Mouse (Mus musculus): ENCODE measurements around the gene Vamp9. TPM values are rescaled to one million over a fixed set of nuclear protein-coding genes. Genes with fewer than 3 reads are reported as not detected.

Vamp9 gene
- polyA plus RNA-seq (2016; fragmentation: Nextera tagmentation; extraction: Ambion mirVana): not detected in 2 replicates

DNA sequence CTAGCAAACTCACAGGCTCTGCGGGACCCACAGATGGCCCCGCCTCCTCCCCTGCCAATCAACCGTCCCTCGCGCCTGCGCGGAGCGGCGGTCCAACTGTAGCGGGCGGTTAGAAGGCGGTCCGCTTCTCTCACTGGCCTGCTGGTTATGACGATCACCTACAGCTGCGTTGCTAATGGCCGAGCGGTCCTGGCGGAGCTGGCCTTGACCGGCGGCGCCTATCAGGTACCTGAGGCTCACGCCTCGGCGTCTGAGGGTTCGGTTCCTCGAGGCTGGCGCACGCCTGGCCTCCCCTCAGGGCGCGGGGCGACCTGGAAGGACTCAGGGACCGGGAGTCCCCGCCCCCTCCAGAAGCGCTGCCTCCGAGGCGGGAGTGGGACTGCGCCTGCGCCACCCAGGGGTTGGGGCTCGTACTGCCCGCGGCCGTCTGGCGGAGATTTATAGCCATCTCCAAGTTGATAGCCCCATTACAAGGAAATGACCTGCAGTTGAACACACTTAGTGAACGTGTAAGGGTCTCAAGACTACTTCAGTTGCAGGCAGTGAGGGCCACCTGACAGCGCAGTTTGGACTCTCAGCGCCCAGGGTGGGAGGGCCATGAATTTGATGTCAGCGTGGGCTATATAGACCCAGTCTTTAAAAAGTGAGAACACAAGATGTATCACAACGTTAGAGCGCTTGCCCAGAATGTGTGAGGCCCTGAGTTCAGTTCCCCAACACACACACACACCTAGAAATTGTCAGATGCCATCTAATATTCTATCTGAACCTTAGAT is at the start of gene Vamp9:
Gene Vamp9, plus strand, starts transcription at position 74 of the 776 bp plus-strand sequence.
- no peaks in the 10 kb centered on the region for H3K36me3 ChIP-seq (replicated peaks)
- H3K27ac ChIP-seq (replicated peaks): peak within 1 kb of the TSS; percentile 95
- H3K27me3 ChIP-seq (replicated peaks; ENCODE audit: low read depth, poor library complexity, severe bottlenecking): no peaks in the 10 kb centered on the region
- 5% methylated on average over 49 of the region's 49 CpGs for WGBS
- peak within 1 kb of the TSS; percentile 70 for H3K4me3 ChIP-seq
- H3K4me1 ChIP-seq: peaks cover 3% of the 10 kb centered on the region; the same call in 1 of the 2 replicates
- peak; percentile 98 for DNase-seq (ENCODE audit: low spot score)
- no peaks in the 10 kb centered on the region for H3K9me3 ChIP-seq

DNA sequence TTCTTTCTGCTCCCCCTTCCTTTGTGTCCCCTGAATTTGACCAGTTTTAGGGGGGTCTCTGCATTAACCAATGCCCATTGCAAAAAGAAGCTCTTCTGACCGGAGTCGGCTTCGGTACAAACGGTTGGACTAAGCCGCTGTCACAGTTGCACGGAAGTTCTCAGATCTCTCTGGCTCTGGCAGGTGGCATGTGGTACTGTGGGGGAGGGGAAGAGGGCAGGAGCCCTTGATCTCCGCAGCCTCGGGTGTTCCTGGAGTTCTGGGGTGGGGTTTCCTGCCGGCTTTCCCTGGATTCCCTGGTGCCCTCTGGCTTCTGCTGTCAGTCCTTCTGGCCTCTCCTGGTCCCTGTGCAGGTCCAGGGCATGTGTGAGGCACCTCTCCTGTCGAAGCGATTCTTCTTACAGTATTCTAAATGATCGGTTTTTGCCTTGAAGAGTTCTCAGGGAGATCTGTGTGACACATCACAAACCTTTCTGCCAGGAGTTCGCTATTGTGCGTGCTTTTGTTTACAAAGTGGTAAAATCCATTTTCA is 48.9 kb upstream of the Vamp9 start:
- Histone ChIP-seq H3K27ac (replicated peaks) (no peak overlapping the region), H3K36me3 (replicated peaks) (no peaks in the 10 kb centered on the region), H3K4me3 (no peak overlapping the region), H3K27me3 (replicated peaks; ENCODE audit: low read depth, poor library complexity, severe bottlenecking) (peaks cover 5% of the 10 kb centered on the region; the same call in 1 of the 2 replicates), H3K9me3 (no peaks in the 10 kb centered on the region), H3K4me1 (peaks cover 10% of the 10 kb centered on the region)
- 37% methylated on average over 14 of the region's 14 CpGs for WGBS
- peak; percentile 38 for DNase-seq (ENCODE audit: low spot score)

DNA sequence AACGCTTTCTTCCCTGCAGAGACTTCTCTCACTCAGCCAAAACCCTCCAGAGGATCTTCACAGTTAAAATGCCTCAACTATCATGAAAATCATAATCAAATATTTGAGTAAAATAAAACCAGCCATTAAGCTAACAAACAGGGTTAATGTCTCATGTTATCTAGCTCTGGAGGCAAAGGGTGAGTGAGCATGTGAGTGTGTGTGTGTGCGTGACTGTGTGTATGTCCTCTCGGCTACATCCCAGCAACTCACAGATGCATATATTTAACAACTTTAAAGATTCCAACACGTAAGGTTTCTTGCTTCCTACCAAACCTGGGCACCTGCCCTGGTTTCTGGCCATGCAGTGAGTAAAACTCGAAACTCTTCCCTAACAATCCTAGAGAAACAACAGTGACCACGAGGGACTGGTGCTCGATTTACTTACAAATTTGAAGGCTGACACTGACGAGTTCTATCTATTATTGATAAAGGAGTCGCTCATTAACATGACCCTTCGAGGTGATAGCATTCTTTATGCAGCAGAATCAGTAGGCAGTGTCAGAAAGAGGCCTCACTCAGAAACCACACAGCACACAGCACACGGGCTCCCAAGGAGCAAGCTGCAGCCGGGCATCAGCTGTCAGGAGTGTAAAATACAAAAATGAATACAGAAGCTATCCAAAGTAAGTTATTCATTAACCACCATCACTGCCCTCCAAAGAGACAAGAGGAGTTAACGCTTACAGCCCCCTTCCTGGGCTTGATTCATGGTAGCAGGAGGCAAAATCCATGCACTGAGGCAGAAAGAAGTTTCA is 46.2 kb upstream of the Vamp9 start:
- no peak for DNase-seq (ENCODE audit: low spot score)
- Histone ChIP-seq H3K4me3 (no peak overlapping the region), H3K27me3 (replicated peaks; ENCODE audit: low read depth, poor library complexity, severe bottlenecking) (peaks cover 5% of the 10 kb centered on the region; the same call in 1 of the 2 replicates), H3K4me1 (peaks cover 16% of the 10 kb centered on the region), H3K27ac (replicated peaks) (no peak overlapping the region), H3K9me3 (no peaks in the 10 kb centered on the region), H3K36me3 (replicated peaks) (no peaks in the 10 kb centered on the region)
- 83% methylated on average over 13 of the region's 13 CpGs for WGBS

- WGBS: 82% methylated on average over 6 of the region's 6 CpGs
- no peaks in the 10 kb centered on the region for H3K36me3 ChIP-seq (replicated peaks)
- H3K9me3 ChIP-seq: no peaks in the 10 kb centered on the region
- peaks cover 5% of the 10 kb centered on the region; the same call in 1 of the 2 replicates for H3K27me3 ChIP-seq (replicated peaks; ENCODE audit: low read depth, poor library complexity, severe bottlenecking)
- H3K4me1 ChIP-seq: peaks cover 13% of the 10 kb centered on the region
- no peak overlapping the region for H3K4me3 ChIP-seq
- H3K27ac ChIP-seq (replicated peaks): no peak overlapping the region
- DNase-seq (ENCODE audit: low spot score): no peak
Observed at GRCm38 (mm10) chr5:99861816-99862215, 44.2 kb upstream of the Vamp9 start.

DNA sequence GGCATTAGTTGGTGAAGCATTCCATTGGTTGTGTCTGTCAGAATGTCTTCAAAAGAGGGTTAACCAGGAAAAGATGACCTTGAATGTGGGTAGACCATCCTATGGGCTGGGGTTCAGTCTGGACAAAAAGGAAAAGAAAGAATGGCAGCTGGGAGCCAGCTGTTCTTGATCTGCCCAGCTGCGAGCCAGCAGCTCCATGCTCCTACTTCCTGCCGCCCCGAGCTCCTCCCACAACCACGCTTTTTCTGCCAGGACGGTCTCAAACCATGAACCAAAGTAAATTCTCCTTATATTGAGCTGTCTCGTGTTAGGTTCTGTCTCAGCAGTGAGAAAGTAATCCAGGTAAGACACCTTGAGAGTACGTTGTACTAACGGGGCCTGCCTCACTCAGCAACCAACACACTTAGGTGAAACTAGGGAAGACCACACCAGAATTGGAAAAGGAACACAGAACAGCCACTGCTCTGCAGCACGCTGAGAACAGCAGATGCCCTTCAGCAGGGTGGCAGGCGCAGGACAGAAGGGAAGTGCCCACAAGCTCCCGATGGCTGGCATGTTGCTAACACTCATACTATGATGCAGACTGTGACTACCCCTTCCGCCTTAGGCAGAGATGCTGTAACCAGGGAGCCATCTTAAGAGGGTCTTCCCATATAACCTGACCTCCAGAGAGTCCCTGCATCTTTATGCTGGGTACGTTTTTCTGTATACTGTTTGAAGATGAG is 42.2 kb upstream of the Vamp9 start:
- H3K4me1 ChIP-seq: peaks cover 7% of the 10 kb centered on the region; the same call in 1 of the 2 replicates
- WGBS: 81% methylated on average over 13 of the region's 13 CpGs
- no peak overlapping the region for H3K4me3 ChIP-seq
- no peaks in the 10 kb centered on the region for H3K27me3 ChIP-seq (replicated peaks; ENCODE audit: low read depth, poor library complexity, severe bottlenecking)
- DNase-seq (ENCODE audit: low spot score): no peak
- H3K27ac ChIP-seq (replicated peaks): no peak overlapping the region
- H3K9me3 ChIP-seq: no peaks in the 10 kb centered on the region
- H3K36me3 ChIP-seq (replicated peaks): no peaks in the 10 kb centered on the region

- Histone ChIP-seq H3K9me3 (no peaks in the 10 kb centered on the region), H3K27me3 (replicated peaks; ENCODE audit: low read depth, poor library complexity, severe bottlenecking) (no peaks in the 10 kb centered on the region), H3K4me3 (no peak overlapping the region), H3K36me3 (replicated peaks) (no peaks in the 10 kb centered on the region), H3K4me1 (peaks cover 9% of the 10 kb centered on the region; the same call in 1 of the 2 replicates), H3K27ac (replicated peaks) (no peak overlapping the region)
- WGBS: 95% methylated on average over 1 of the region's 1 CpGs
- DNase-seq (ENCODE audit: low spot score): no peak
Observed at GRCm38 (mm10) chr5:99865779-99866178, 40.3 kb upstream of the Vamp9 start.

GRCm38 (mm10) chr5:99868286-99868685 is 37.8 kb upstream of the Vamp9 start:
- H3K27me3 ChIP-seq (replicated peaks; ENCODE audit: low read depth, poor library complexity, severe bottlenecking): no peaks in the 10 kb centered on the region
- no peak for DNase-seq (ENCODE audit: low spot score)
- H3K27ac ChIP-seq (replicated peaks): no peak overlapping the region
- H3K4me1 ChIP-seq: peaks cover 9% of the 10 kb centered on the region; the same call in 1 of the 2 replicates
- 93% methylated on average over 17 of the region's 17 CpGs for whole genome bisulfite sequencing
- no peak overlapping the region for H3K4me3 ChIP-seq
- no peaks in the 10 kb centered on the region for H3K36me3 ChIP-seq (replicated peaks)
- no peaks in the 10 kb centered on the region for H3K9me3 ChIP-seq

GRCm38 (mm10) chr5:99868923-99869322 is 37.1 kb upstream of the Vamp9 start:
- no peak overlapping the region for H3K27ac ChIP-seq (replicated peaks)
- 92% methylated on average over 9 of the region's 9 CpGs for WGBS
- H3K9me3 ChIP-seq: no peaks in the 10 kb centered on the region
- no peaks in the 10 kb centered on the region for H3K36me3 ChIP-seq (replicated peaks)
- no peak for DNase-seq (ENCODE audit: low spot score)
- peaks cover 5% of the 10 kb centered on the region; the same call in 1 of the 2 replicates for H3K4me1 ChIP-seq
- no peaks in the 10 kb centered on the region for H3K27me3 ChIP-seq (replicated peaks; ENCODE audit: low read depth, poor library complexity, severe bottlenecking)
- no peak overlapping the region for H3K4me3 ChIP-seq

DNA sequence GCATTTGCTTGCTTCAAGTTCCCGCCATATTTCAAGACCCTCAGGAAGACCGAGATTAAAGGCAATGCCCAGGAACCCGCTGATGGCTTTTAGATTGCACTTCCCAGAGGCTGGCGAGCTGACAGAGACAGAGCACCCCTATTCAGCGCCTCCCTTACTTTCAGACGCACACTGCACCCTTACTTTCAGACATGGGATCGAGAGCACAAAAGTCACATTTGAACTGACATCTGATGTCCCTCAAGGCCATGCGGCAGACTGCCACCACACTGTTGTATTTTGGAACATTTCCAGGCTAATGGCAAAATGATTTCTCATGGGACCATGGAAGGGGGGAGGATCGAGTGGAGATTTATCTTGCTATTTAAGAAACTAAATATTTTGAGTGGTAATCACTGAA is 28.5 kb upstream of the Vamp9 start:
- H3K27me3 ChIP-seq (replicated peaks; ENCODE audit: low read depth, poor library complexity, severe bottlenecking): no peaks in the 10 kb centered on the region
- no peaks in the 10 kb centered on the region for H3K36me3 ChIP-seq (replicated peaks)
- H3K27ac ChIP-seq (replicated peaks): no peak overlapping the region
- 0 out of 2 replicates have a peak, but pooled peaks cover 3% of the 10 kb centered on the region for H3K9me3 ChIP-seq
- no peak overlapping the region for H3K4me3 ChIP-seq
- DNase-seq (ENCODE audit: low spot score): no peak
- WGBS: 83% methylated on average over 9 of the region's 9 CpGs
- no peaks in the 10 kb centered on the region for H3K4me1 ChIP-seq

DNA sequence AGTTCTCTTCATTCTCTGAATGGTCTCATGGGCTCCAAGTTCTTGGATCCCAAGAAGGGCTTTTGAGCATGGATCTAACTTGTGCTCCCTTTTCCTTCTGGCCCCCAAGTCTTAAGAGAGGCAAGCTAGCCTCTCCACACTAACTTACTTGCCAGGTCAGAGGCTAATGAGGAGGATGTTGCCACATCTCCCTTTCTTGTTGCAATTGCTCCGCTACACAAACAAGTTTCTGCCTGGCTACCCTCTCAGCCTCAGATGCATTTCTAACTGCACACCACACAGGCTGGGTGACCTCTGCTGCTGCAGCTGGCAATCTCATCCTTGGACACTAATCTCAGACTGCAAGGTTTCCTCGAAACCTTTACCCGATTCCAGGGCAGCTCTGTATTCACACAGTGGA is 23.6 kb upstream of the Vamp9 start:
- WGBS: 80% methylated on average over 3 of the region's 3 CpGs
- Histone ChIP-seq H3K27me3 (replicated peaks; ENCODE audit: low read depth, poor library complexity, severe bottlenecking) (no peaks in the 10 kb centered on the region), H3K9me3 (no peaks in the 10 kb centered on the region), H3K27ac (replicated peaks) (no peak overlapping the region), H3K4me3 (no peak overlapping the region), H3K36me3 (replicated peaks) (no peaks in the 10 kb centered on the region), H3K4me1 (no peaks in the 10 kb centered on the region)
- no peak for DNase-seq (ENCODE audit: low spot score)

- no peak for DNase-seq (ENCODE audit: low spot score)
- Histone ChIP-seq H3K27ac (replicated peaks) (no peak overlapping the region), H3K27me3 (replicated peaks; ENCODE audit: low read depth, poor library complexity, severe bottlenecking) (no peaks in the 10 kb centered on the region), H3K36me3 (replicated peaks) (no peaks in the 10 kb centered on the region), H3K4me3 (no peak overlapping the region), H3K4me1 (no peaks in the 10 kb centered on the region), H3K9me3 (no peaks in the 10 kb centered on the region)
- WGBS: 91% methylated on average over 4 of the region's 4 CpGs
Observed at GRCm38 (mm10) chr5:99884035-99884434, 22.0 kb upstream of the Vamp9 start.

- H3K4me1 ChIP-seq: no peaks in the 10 kb centered on the region
- H3K27ac ChIP-seq (replicated peaks): no peak overlapping the region
- WGBS: 88% methylated on average over 1 of the region's 1 CpGs
Observed at GRCm38 (mm10) chr5:99887133-99887532, 18.9 kb upstream of the Vamp9 start.

More at GRCm38 (mm10) chr5:99887133-99887532, 18.9 kb upstream of the Vamp9 start:
- Histone ChIP-seq H3K9me3 (no peaks in the 10 kb centered on the region), H3K36me3 (replicated peaks) (no peaks in the 10 kb centered on the region), H3K27me3 (replicated peaks; ENCODE audit: low read depth, poor library complexity, severe bottlenecking) (no peaks in the 10 kb centered on the region), H3K4me3 (no peak overlapping the region)
- DNase-seq (ENCODE audit: low spot score): no peak
